Mouse (Mus musculus): ENCODE data around the gene Efcab14.

GRCm38 (mm10) chr4:115795360-115795759, 57.8 kb downstream of the Efcab14 start:
- no peak for TF ChIP-seq POLR2A (IDR thresholded peaks at IDR 0.05; ENCODE audit: insufficient read depth, low read depth, low read length)
- TF ChIP-seq EP300 (IDR thresholded peaks at IDR 0.05; ENCODE audit: insufficient read depth, low read depth, low read length) = no peak

Data from heart, adult 2 months (tissue).